Mouse (Mus musculus) embryonic facial prominence, embryonic 15.5 days (tissue): Measurements from ENCODE around the gene Isyna1. TPM values are rescaled to one million over a fixed set of nuclear protein-coding genes. Genes with fewer than 3 reads are reported as not detected.

Source experiments
- ATAC-seq: fragments of 200-750 bp; cut with Nextera tagmentation; 2 replicates; pipeline ENCODE4 v1.8.0; 2017; ENCODE audit warnings: low read depth, moderate TSS enrichment; ENCODE audit not compliant: insufficient number of reproducible peaks, low FRiP score, low TSS enrichment
- H3K27ac ChIP-seq: fragments of 300-500 bp; sonication (generic); replicated peaks from 2 replicates; pipeline ENCODE4 v1.5.1; 2015; ENCODE audit warnings: mild to moderate bottlenecking, inconsistent platforms
- H3K27me3 ChIP-seq: fragments of 300-500 bp; sonication (generic); 2 replicates; pipeline ENCODE4 v1.6.1; 2015; ENCODE audit warnings: inconsistent platforms
- H3K36me3 ChIP-seq: fragments of 300-500 bp; sonication (generic); 2 replicates; pipeline ENCODE4 v1.6.1; 2015; ENCODE audit warnings: mild to moderate bottlenecking, inconsistent platforms
- H3K4me1 ChIP-seq: fragments of 300-500 bp; sonication (generic); 2 replicates; pipeline ENCODE4 v1.6.1; 2015; ENCODE audit warnings: inconsistent platforms
- H3K4me2 ChIP-seq: fragments of 300-500 bp; sonication (generic); replicated peaks from 2 replicates; pipeline ENCODE4 v1.6.1; 2015; ENCODE audit warnings: mild to moderate bottlenecking, inconsistent platforms
- H3K4me3 ChIP-seq: fragments of 300-500 bp; sonication (generic); replicated peaks from 2 replicates; pipeline ENCODE4 v1.5.1; 2015; ENCODE audit warnings: mild to moderate bottlenecking, inconsistent platforms
- H3K9ac ChIP-seq: fragments of 300-500 bp; sonication (generic); 2 replicates; pipeline ENCODE4 v1.6.1; 2015; ENCODE audit warnings: inconsistent platforms
- H3K9me3 ChIP-seq: fragments of 300-500 bp; sonication (generic); replicated peaks from 2 replicates; pipeline ENCODE4 v1.6.1; 2016; ENCODE audit warnings: inconsistent platforms
- WGBS: fragments of 180-500 bp; shearing (Covaris S2); methylation state at CpG from one replicate; pipeline ENCODE4 v1.1.7; 2015; 5-methylcytosine and 5-hydroxymethylcytosine counted together
- polyA plus RNA-seq: library from polyadenylated mRNA; unstranded; fragments of >200 nt; fragmentation: Nextera tagmentation; extraction: Ambion mirVana; gene quantifications from 2 replicates; pipeline ENCODE4 v1.2.1, GENCODE M21; 2015

The Isyna1 gene
- polyA plus RNA-seq: 139 and 143 TPM in 2 replicates

- peak within 1 kb of the TSS; percentile 61 for H3K9ac ChIP-seq
- under 1% methylated on average over 39 of the region's 40 CpGs for WGBS
- peak; percentile 89 for ATAC-seq
- peaks cover 57% of the 10 kb centered on the region for H3K4me1 ChIP-seq
- peak within 1 kb of the TSS; percentile 98 for H3K4me2 ChIP-seq
- H3K27ac ChIP-seq: peak within 1 kb of the TSS; percentile 83
- H3K4me3 ChIP-seq: peak within 1 kb of the TSS; percentile 58
- no peaks in the 10 kb centered on the region for H3K27me3 ChIP-seq
- no peaks in the 10 kb centered on the region for H3K9me3 ChIP-seq
- peaks cover 42% of the 10 kb centered on the region for H3K36me3 ChIP-seq
Measured at GRCm38 (mm10) chr8:70593961-70594609, at the start of gene Isyna1. Gene Isyna1 (plus strand): TSS chr8:70594373.

GRCm38 (mm10) chr8:70546412-70546811 lies 47.8 kb upstream of the Isyna1 start:
- Histone ChIP-seq H3K4me1 (peaks cover 14% of the 10 kb centered on the region), H3K4me3 (no peak overlapping the region), H3K9me3 (no peaks in the 10 kb centered on the region), H3K4me2 (no peak overlapping the region), H3K36me3 (no peaks in the 10 kb centered on the region), H3K9ac (no peak overlapping the region), H3K27ac (no peak overlapping the region), H3K27me3 (no peaks in the 10 kb centered on the region)
- no peak for ATAC-seq
- WGBS: 83% methylated on average over 4 of the region's 4 CpGs

- no peak for ATAC-seq
- H3K9me3 ChIP-seq: no peaks in the 10 kb centered on the region
- no peak overlapping the region for H3K9ac ChIP-seq
- H3K27me3 ChIP-seq: no peaks in the 10 kb centered on the region
- H3K4me2 ChIP-seq: no peak overlapping the region
- peaks cover 15% of the 10 kb centered on the region for H3K4me1 ChIP-seq
- H3K36me3 ChIP-seq: no peaks in the 10 kb centered on the region
- no peak overlapping the region for H3K4me3 ChIP-seq
- H3K27ac ChIP-seq: no peak overlapping the region
- WGBS: 86% methylated on average over 6 of the region's 6 CpGs
Measured at GRCm38 (mm10) chr8:70547762-70548161, 46.4 kb upstream of the Isyna1 start.

- ATAC-seq: no peak
- H3K4me1 ChIP-seq: peaks cover 22% of the 10 kb centered on the region
- no peak overlapping the region for H3K4me3 ChIP-seq
- H3K36me3 ChIP-seq: no peaks in the 10 kb centered on the region
- no peak overlapping the region for H3K4me2 ChIP-seq
- H3K27me3 ChIP-seq: no peaks in the 10 kb centered on the region
- H3K27ac ChIP-seq: no peak overlapping the region
- no peaks in the 10 kb centered on the region for H3K9me3 ChIP-seq
- H3K9ac ChIP-seq: no peak overlapping the region
- 91% methylated on average over 10 of the region's 10 CpGs for WGBS
Measured at GRCm38 (mm10) chr8:70549412-70550184, 44.6 kb upstream of the Isyna1 start.

GRCm38 (mm10) chr8:70551558-70552161 lies 42.5 kb upstream of the Isyna1 start:
- no peak overlapping the region for H3K27ac ChIP-seq

GRCm38 (mm10) chr8:70552836-70553235 lies 41.3 kb upstream of the Isyna1 start:
- H3K27ac ChIP-seq: no peak overlapping the region
- H3K27me3 ChIP-seq: no peaks in the 10 kb centered on the region
- H3K9me3 ChIP-seq: no peaks in the 10 kb centered on the region
- WGBS: 57% methylated on average over 1 of the region's 1 CpGs
- no peak overlapping the region for H3K4me3 ChIP-seq
- H3K4me2 ChIP-seq: no peak overlapping the region
- H3K4me1 ChIP-seq: peaks cover 22% of the 10 kb centered on the region; the same call in 1 of the 2 replicates
- H3K36me3 ChIP-seq: no peaks in the 10 kb centered on the region
- no peak overlapping the region for H3K9ac ChIP-seq
- 0 out of 2 replicates have a peak, but pooled peaks have one; percentile 15 for ATAC-seq

More at GRCm38 (mm10) chr8:70551558-70552161, 42.5 kb upstream of the Isyna1 start:
- H3K27me3 ChIP-seq: no peaks in the 10 kb centered on the region
- peaks cover 22% of the 10 kb centered on the region for H3K4me1 ChIP-seq
- H3K4me3 ChIP-seq: no peak overlapping the region
- H3K9ac ChIP-seq: no peak overlapping the region
- H3K36me3 ChIP-seq: no peaks in the 10 kb centered on the region
- no peak for ATAC-seq
- H3K4me2 ChIP-seq: no peak overlapping the region
- 63% methylated on average over 3 of the region's 3 CpGs for WGBS
- H3K9me3 ChIP-seq: no peaks in the 10 kb centered on the region

GRCm38 (mm10) chr8:70553740-70554139 lies 40.4 kb upstream of the Isyna1 start:
- Histone ChIP-seq H3K9ac (no peak overlapping the region), H3K9me3 (no peaks in the 10 kb centered on the region), H3K27ac (no peak overlapping the region), H3K4me2 (no peak overlapping the region), H3K4me3 (no peak overlapping the region), H3K4me1 (peaks cover 16% of the 10 kb centered on the region; the same call in 1 of the 2 replicates), H3K36me3 (no peaks in the 10 kb centered on the region), H3K27me3 (no peaks in the 10 kb centered on the region)
- ATAC-seq: no peak

GRCm38 (mm10) chr8:70555079-70555747 lies 39.0 kb upstream of the Isyna1 start:
- WGBS: 89% methylated on average over 4 of the region's 4 CpGs

GRCm38 (mm10) chr8:70558334-70558733 lies 35.8 kb upstream of the Isyna1 start:
- Histone ChIP-seq H3K36me3 (0 out of 2 replicates have a peak, but pooled peaks cover 3% of the 10 kb centered on the region), H3K27ac (no peak overlapping the region), H3K9me3 (no peaks in the 10 kb centered on the region), H3K27me3 (no peaks in the 10 kb centered on the region), H3K4me1 (peaks cover 17% of the 10 kb centered on the region; the same call in 1 of the 2 replicates), H3K9ac (no peak overlapping the region), H3K4me2 (no peak overlapping the region), H3K4me3 (no peak overlapping the region)
- ATAC-seq: no peak
- 65% methylated on average over 4 of the region's 4 CpGs for whole genome bisulfite sequencing

More at GRCm38 (mm10) chr8:70555079-70555747, 39.0 kb upstream of the Isyna1 start:
- no peak overlapping the region for H3K9ac ChIP-seq
- 0 out of 2 replicates have a peak, but pooled peaks cover under 1% of the 10 kb centered on the region for H3K36me3 ChIP-seq
- ATAC-seq: no peak
- no peak overlapping the region for H3K27ac ChIP-seq
- H3K4me3 ChIP-seq: no peak overlapping the region
- no peaks in the 10 kb centered on the region for H3K9me3 ChIP-seq
- no peak overlapping the region for H3K4me2 ChIP-seq
- H3K4me1 ChIP-seq: peaks cover 16% of the 10 kb centered on the region; the same call in 1 of the 2 replicates
- H3K27me3 ChIP-seq: no peaks in the 10 kb centered on the region

- peaks cover 11% of the 10 kb centered on the region; the same call in 1 of the 2 replicates for H3K4me1 ChIP-seq
- no peak overlapping the region for H3K9ac ChIP-seq
- no peak overlapping the region for H3K4me2 ChIP-seq
- H3K27ac ChIP-seq: no peak overlapping the region
- ATAC-seq: no peak
- 0 out of 2 replicates have a peak, but pooled peaks cover 3% of the 10 kb centered on the region for H3K36me3 ChIP-seq
- no peaks in the 10 kb centered on the region for H3K27me3 ChIP-seq
- WGBS: 77% methylated on average over 3 of the region's 3 CpGs
- no peak overlapping the region for H3K4me3 ChIP-seq
- no peaks in the 10 kb centered on the region for H3K9me3 ChIP-seq
Measured at GRCm38 (mm10) chr8:70558983-70559382, 35.2 kb upstream of the Isyna1 start.
